Mouse (Mus musculus) thymus, adult 2 months (tissue): ENCODE measurements around the gene Lpin2.

Source experiments
- CTCF ChIP-seq: fragments of 200-500 bp; IDR thresholded peaks from 2 replicates; pipeline ENCODE4 v1.5.1; 2012; ENCODE audit warnings: mild to moderate bottlenecking, control low read depth, low read length, moderate library complexity, borderline replicate concordance; ENCODE audit not compliant: control insufficient read depth, poor library complexity, insufficient read depth; ENCODE audit errors: extremely low read depth
- POLR2A ChIP-seq: fragments of 200-500 bp; IDR thresholded peaks from 2 replicates; pipeline ENCODE4 v1.6.1; 2012; ENCODE audit warnings: mild to moderate bottlenecking, low read length, control low read depth, moderate library complexity; ENCODE audit not compliant: control insufficient read depth, poor library complexity, insufficient read depth; ENCODE audit errors: extremely low read depth

DNA sequence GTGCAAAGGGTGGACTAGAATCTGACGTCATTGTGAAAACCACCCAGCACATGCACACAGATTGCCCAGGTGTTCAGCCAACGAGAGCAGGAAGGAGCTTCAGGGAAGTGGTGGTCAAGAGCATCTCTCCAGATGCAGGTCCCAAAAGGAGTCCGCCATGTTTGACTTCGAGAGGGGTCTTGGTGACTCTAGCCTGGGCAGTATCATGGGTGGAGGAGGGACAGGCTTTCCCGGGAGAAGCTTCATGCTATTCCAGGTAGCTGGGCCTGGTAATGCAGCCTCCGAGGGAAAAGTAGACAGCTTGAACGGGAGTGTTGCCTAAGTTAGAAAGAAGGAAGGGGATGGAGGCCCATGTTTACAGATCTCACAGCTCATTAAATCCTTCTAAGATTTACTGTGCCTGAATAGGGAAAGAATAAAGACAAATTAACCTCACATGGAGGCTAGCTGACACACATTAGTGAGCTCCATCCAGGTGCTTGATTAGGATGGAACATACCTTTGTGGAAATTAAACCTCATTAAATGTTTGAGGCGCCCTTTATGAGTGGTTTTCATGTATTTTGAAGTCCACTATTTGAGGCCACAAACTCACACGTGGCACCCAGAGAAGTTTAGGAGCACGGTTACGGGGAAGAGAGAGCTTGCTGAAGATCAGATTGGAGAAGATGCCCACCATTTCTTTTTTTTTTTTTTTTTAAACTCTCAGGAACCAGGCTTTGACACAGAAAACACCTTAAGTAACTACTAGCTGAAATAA is 2.6 kb upstream of the Lpin2 start:
- TF ChIP-seq CTCF = no peak
- no peak for TF ChIP-seq POLR2A
